Mouse (Mus musculus) adrenal gland, adult 2 months (tissue): Measurements from ENCODE around the gene Trim44. TPM values are rescaled to one million over a fixed set of nuclear protein-coding genes. Genes with fewer than 3 reads are reported as not detected.

Experiments used
- DNase-seq: peaks from one replicate; pipeline ENCODE4 v3.0.0; 2021
- polyA plus RNA-seq: library from polyadenylated mRNA; depleted of rRNA; stranded (reverse); fragments of >200 nt; gene quantifications from 2 replicates; pipeline ENCODE4 v1.2.3, GENCODE M21; 2012; rRNA removed
- total RNA-seq, 2 experiments: library from RNA; stranded (reverse); gene quantifications; 2 replicates each; pipeline ENCODE4 v1.2.3; 2021

The Trim44 gene
- total and polyA plus RNA-seq, 3 experiments: 20.6 to 61.0 (median 59.9) TPM

DNA sequence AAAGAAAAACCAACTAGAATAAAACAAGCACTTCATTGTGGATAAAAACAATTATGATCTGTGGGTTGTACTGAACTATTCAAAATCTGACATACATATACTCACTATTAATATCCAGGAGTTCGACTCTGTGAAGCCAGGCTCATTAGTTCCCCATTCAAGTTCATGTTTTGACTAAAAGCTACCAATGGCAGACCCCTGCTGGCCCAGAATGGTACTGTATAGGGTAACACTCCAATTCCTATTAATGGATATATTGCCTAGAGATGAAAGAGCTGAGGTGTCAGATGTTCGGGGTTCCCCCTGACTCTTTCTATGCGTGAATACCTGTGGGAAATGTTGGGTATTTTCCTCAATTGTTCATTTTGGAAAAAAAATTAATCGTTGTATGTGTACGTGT is 117.6 kb downstream of the Trim44 start:
- peak; percentile 43 for DNase-seq

DNA sequence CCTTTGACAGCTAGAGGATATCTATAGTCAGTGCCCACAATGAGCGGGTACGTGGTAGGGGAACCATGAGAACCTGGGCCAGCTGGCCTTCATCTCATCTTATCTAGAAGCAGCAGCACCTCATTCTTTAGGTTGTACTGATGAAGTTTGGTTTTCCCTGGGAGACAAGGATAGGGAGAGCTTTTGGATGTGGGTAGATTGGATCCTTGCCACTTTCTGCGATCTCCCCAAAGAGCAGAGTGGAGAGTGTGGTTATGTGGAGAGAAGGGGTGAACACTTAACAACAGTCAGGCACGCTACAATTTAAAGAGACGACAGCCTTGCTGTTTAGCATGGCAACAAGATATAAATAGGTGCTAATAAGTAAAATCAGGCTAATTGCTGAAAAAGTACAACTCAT is 119.0 kb downstream of the Trim44 start:
- DNase-seq: no peak

GRCm38 (mm10) chr2:102287369-102287768 is 120.3 kb downstream of the Trim44 start:
- no peak for DNase-seq

DNA sequence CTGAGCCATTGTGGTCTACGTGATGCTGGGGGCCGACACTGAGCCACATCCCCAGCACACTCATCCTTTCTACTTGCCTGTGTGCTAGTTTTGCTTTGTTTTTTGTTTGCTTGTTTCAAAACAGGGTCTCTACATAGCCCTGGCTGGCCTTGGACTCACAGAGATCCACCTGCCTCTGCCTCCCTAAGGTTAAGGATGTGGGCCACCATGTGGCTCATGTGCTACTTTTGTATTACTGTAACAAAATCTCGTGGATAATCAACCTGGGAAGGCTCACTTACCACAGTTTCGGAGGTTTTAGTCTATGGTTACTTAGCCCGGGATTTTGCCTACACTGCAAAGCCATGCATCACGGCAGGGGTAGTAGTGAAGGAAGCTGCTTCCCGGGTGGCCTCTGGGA is 125.5 kb downstream of the Trim44 start:
- no peak for DNase-seq

DNA sequence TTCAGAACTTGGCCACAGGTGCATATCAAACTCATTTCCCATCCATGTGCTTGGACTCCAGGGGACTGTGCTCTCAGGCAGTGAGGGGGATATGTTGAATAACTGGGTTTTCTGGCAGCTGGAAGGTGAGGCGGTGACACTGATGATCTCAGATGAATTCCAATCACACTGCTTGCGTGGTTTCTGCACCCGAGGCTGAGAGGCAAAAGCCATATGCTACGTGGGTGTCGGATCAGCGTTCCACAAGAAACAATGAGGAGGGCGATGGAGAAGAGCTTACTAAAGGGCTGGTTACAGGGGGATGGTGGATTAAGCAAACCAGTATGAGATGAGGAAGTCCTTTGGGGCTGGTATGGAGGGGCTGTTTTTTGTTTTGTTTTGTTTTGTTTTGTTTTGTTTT is 127.8 kb downstream of the Trim44 start:
- DNase-seq: no peak

GRCm38 (mm10) chr2:102277946-102278345 is 129.7 kb downstream of the Trim44 start:
- DNase-seq: no peak

DNA sequence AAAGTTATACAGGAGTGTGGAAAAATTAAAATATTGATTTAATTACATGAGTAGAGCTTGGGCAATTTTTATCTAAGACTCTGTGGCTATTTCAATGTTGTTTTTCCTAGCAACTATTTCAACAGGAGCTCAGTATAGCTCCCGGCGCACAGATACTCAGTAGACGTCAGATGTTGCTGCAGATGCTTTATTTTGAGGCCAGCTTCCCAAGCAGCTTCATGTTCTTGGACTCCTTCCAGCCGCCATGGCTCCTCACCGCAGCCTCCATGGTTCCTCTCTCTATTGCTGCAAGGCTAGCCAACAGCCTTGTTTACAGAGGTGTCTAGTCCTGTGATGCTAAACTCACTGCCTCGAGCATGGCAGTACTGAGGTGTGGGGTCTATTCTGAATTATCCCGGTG is 134.3 kb downstream of the Trim44 start:
- DNase-seq: no peak

DNA sequence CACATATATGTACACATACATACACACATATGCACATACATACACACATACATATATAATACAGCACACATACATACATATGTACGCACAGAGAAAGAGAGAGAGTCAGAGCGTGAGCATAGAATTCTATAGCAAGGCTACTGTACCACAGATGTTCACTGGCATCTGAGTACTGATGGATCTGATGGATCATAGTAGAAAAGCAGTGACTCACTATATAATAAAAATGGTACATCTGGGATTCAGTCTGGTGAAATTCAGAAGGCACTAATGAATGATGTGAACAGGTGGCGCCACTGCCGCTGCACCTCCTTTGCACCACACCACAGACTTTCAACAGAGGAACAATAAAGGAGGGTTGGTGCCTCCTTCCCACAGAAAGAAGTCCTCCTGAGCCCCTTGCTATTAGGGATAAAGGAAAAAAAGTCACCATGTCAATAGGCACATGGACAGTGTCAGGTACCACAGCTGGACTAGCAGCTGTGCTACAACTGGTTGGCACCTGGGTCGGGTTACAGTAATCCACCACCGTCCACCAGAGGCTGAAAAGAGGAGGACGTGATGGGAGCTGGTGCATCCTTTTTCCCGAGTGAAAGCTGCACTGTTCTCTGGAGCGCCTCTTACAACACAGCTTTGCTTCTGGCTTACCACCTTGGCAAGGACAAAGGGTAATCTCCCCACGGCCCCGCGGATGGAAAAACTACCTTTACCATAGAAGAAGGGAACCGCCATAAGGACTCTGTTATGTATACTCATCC is 139.9 kb downstream of the Trim44 start:
- no peak for DNase-seq

DNA sequence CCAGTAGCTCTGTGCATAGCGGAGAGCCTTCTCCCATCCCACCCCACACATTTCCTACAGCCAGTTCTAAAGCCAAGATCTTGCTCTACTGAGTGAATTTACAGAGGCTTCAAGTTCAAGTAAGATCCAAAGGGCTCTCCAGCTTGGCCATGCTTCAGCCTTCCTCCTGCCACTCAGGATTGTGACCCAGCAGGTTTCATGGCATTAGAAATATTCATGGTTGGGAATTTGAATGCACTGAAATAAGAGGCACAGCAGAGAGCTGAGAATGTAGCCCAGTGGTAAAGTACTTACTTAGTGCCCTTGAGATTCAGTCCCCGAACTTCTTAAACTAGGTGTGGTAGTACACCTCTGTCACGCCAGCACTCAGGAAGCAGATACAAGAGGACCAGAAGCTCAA is 140.7 kb downstream of the Trim44 start:
- DNase-seq: no peak

- DNase-seq: peak; percentile 54
These were observed 148.5 kb downstream of the Trim44 start for GRCm38 (mm10) chr2:102259139-102259538.

DNA sequence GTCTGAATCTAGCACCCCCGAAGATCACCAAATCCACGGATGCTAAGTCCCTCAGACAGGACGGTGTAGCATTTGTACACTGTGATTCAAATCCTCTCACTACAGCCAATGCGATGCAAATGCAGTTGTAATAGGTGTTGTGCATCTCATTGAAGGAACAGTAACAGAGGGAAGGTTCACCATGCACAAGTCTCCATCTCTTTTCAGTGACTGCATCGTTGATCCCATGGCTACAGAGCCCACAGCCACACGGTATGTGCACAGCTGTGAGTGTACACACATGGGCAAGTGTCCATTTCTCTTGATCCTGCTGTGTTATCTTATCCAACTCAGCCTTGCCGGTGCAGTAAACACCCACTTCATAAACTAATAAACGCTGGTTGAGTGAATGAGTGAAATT is 148.9 kb downstream of the Trim44 start:
- no peak for DNase-seq

DNA sequence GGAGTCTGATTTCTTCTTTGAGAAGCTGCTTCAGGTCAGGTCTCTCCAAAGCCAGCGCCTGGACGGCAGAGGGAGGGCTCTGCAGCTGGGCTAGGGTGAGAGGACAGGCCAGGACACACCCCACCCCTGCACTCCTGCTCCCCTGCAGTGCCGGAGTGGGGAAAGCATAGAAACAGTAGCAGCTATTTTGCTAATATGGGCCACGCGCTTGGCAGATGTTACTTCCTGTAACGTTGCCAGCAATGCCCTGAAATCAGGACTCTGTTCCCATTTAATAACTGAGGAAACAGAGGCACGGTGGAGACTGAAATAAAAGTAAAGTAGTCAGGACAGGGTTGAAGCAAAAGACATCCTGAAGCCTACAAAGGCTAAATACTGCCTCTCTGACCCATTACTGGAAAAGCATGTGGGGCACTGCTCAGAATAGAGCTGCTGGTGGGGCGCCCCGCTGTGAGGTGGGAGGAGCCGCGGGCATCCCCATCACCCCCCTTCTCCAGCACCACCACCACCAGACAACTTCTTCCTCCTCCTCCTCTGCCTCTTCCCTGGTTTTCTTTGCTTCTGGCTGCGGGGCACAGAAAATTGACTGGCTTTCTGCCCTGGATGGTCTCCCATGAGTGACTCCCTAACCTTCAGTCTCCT is 149.5 kb downstream of the Trim44 start:
- DNase-seq: peak; percentile 8

GRCm38 (mm10) chr2:102256591-102257335 is 150.9 kb downstream of the Trim44 start:
- no peak for DNase-seq

- DNase-seq: no peak
These were observed 151.5 kb downstream of the Trim44 start for GRCm38 (mm10) chr2:102256100-102256499.

- no peak for DNase-seq
These were observed 154.4 kb downstream of the Trim44 start for GRCm38 (mm10) chr2:102253204-102253603.

- DNase-seq: peak; percentile 45
These were observed 155.0 kb downstream of the Trim44 start for GRCm38 (mm10) chr2:102252651-102253050.

Other genes starting within 250 kb of the Trim44 start
- 1 to 10 TPM; 7.8 to 9.5 TPM for gene Ldlrad3, start 221.4 kb downstream of the Trim44 start, total RNA-seq
- 4.3 and 4.9 TPM in 2 replicates for gene Ldlrad3, start 221.4 kb downstream of the Trim44 start, polyA plus RNA-seq
- gene Fjx1, start 44.7 kb upstream of the Trim44 start, total RNA-seq: under 1 TPM; 0.35 to 0.66 TPM
- 0.70 and 1.6 TPM in 2 replicates for gene Fjx1, start 44.7 kb upstream of the Trim44 start, polyA plus RNA-seq
- 1 to 10 TPM; 1.3 to 2.9 TPM for gene Pamr1, start 142.2 kb upstream of the Trim44 start, total RNA-seq
- 0.65 and 1.1 TPM in 2 replicates for gene Pamr1, start 142.2 kb upstream of the Trim44 start, polyA plus RNA-seq